Mouse (Mus musculus) liver, postnatal 0 days (tissue): Measurements from ENCODE around the gene Txnl4b.

Experiments used
- CTCF ChIP-seq: sonication (generic); IDR thresholded peaks from 2 replicates; pipeline ENCODE4 v1.5.1; 2016; ENCODE audit warnings: antibody characterized with exemption, low read depth
- EP300 ChIP-seq: IDR thresholded peaks from 2 replicates; pipeline ENCODE4 v1.6.1; 2016; ENCODE audit warnings: antibody characterized with exemption, low read depth, mild to moderate bottlenecking

DNA sequence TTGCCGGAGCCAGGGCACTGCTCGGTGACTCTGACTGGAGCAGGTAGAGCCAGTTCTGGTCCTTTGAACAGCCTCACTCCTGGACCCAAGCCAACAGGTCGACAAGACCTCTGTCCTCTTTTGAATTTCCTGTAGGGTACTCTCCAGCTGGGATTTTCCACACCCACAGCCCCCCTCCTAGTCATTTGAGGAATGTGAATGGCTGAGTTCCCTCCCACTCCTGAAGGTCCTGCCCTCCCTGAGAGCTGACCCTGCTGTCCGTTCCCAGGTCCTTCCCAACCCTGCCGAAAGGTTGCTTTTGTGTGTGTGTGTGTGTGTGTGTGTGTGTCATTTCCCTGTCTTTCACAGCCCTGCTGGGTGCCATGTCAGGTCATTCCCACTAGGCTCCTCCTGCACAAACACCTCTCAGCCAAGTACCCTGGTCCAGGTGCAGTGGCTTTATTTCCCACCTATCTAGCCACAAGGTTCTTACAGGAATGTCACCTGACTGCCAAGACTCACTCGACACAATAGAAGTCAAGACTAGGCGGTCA is 21.3 kb downstream of the Txnl4b start:
- TF ChIP-seq CTCF: no peak
- peak; percentile 14; the same call in 1 of the 2 replicates for TF ChIP-seq EP300
